Mouse (Mus musculus) embryonic fibroblast, embryonic 13.5 days (primary cell): Measurements from ENCODE around the gene Rnf34.

Experiments
- CTCF ChIP-seq: IDR thresholded peaks from 2 replicates; pipeline ENCODE4 v1.5.1; 2011; ENCODE audit warnings: mild to moderate bottlenecking, control low read depth, low read length, moderate library complexity, borderline replicate concordance; ENCODE audit not compliant: insufficient read depth
- POLR2A ChIP-seq: IDR thresholded peaks from 2 replicates; pipeline ENCODE4 v1.6.1; 2011; ENCODE audit warnings: low read depth, mild to moderate bottlenecking, control low read depth, low read length, moderate library complexity

GRCm38 (mm10) chr5:122884594-122885348 lies 34.9 kb downstream of the Rnf34 start:
- no peak for TF ChIP-seq CTCF
- no peak for TF ChIP-seq POLR2A
